Mouse (Mus musculus) stomach, postnatal 0 days (tissue): ENCODE results near the gene Plod2.

ENCODE experiments used
- CTCF ChIP-seq: IDR thresholded peaks from 2 replicates; pipeline ENCODE4 v1.5.1; 2016; ENCODE audit warnings: antibody characterized with exemption, low read depth, mild to moderate bottlenecking, moderate library complexity
- EP300 ChIP-seq: optimal IDR thresholded peaks from 2 replicates; pipeline ENCODE3; 2016; ENCODE audit warnings: antibody characterized with exemption

DNA sequence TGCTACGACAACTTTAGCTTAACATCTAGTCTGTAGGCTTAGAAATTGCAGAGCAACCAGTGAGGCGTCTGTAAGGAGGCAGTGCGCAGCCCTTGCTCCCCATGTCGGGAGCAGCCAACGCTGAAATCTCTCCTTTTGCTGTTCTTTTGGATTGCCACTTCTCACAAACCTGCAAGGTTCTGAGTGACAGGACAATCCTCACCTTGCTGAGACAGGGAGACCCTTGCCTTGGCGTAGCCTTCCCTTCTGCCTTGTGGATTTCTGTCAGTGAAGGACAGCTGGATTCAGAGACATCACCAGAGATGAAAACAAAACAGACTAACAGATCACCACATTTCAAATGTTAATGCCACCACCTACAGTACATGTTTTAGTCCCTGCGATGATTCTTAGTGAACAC, 5.8 kb downstream of the Plod2 start:
- no peak for TF ChIP-seq CTCF
- TF ChIP-seq EP300 = no peak
